ENCODE assay signal across 32 mouse cellular contexts in the genomic region with DNA sequence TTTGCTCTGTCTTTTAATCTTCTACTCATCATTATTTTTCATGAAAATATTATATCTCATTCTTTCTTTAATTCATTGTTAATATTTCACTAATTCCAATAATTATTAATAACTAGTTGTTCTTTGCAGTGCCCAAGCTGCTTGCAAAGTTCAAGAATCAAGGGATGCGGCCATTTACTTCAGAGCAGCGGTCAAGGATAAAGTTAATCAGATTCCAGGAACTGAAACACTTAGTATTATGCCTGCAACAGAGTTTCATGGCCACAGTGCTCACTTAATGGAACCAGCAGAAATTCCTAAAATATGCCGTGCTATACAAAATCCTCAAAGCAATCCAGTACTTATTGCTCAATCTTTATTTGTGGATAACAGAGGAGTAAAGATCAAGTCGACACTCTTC.
"Had no signal": no experiment of that assay in that cellular context is flagged by ENCODE, and none has a peak within 500 bp of the region (broad histone marks: within the 10 kb centered on the region; RNA-seq: fewer than 3 reads in every experiment).

No protein-coding gene starts in this region.

- H3K36me3 ChIP-seq: limb, embryonic 10.5 days; limb, embryonic 12.5 days; limb, embryonic 13.5 days; limb, embryonic 15.5 days; liver, embryonic 12.5 days; liver, embryonic 13.5 days; liver, embryonic 15.5 days; lung, embryonic 15.5 days; midbrain, embryonic 10.5 days; midbrain, embryonic 12.5 days; midbrain, embryonic 13.5 days; midbrain, embryonic 15.5 days; neural tube, embryonic 12.5 days had no signal

- H3K4me1 ChIP-seq: limb, embryonic 10.5 days; limb, embryonic 12.5 days; limb, embryonic 13.5 days; limb, embryonic 15.5 days; liver, embryonic 12.5 days; liver, embryonic 13.5 days; liver, embryonic 15.5 days; lung, embryonic 15.5 days; megakaryocyte, embryonic 14.5 days; midbrain, embryonic 10.5 days; midbrain, embryonic 12.5 days; midbrain, embryonic 13.5 days; midbrain, embryonic 15.5 days; neural tube, embryonic 12.5 days had no signal

- H3K4me3 ChIP-seq: limb, embryonic 10.5 days; limb, embryonic 12.5 days; limb, embryonic 13.5 days; limb, embryonic 15.5 days; liver, embryonic 12.5 days; liver, embryonic 13.5 days; liver, embryonic 15.5 days; lung, embryonic 15.5 days; megakaryocyte, embryonic 14.5 days; midbrain, embryonic 10.5 days; midbrain, embryonic 12.5 days; midbrain, embryonic 13.5 days; midbrain, embryonic 15.5 days; myocyte; neural tube, embryonic 12.5 days had no signal

- H3K27ac ChIP-seq: limb, embryonic 10.5 days; limb, embryonic 12.5 days; limb, embryonic 13.5 days; limb, embryonic 15.5 days; liver, embryonic 12.5 days; liver, embryonic 13.5 days; liver, embryonic 14.5 days; liver, embryonic 15.5 days; lung, embryonic 15.5 days; macrophage; midbrain, embryonic 10.5 days; midbrain, embryonic 12.5 days; midbrain, embryonic 13.5 days; midbrain, embryonic 15.5 days; neural tube, embryonic 12.5 days had no signal

- ATAC-seq: liver, embryonic 12.5 days; liver, postnatal 0 days; lung, postnatal 0 days; midbrain, embryonic 13.5 days; midbrain, embryonic 15.5 days; midbrain, embryonic 16.5 days had no signal

- H3K4me2 ChIP-seq: limb, embryonic 12.5 days; limb, embryonic 13.5 days; limb, embryonic 15.5 days; liver, embryonic 11.5 days; liver, embryonic 12.5 days; liver, embryonic 13.5 days; liver, embryonic 15.5 days; lung, embryonic 14.5 days; lung, embryonic 15.5 days; midbrain, embryonic 11.5 days; midbrain, embryonic 12.5 days; midbrain, embryonic 13.5 days; midbrain, embryonic 15.5 days; neural tube, embryonic 12.5 days had no signal

- H3K9ac ChIP-seq: limb, embryonic 12.5 days; limb, embryonic 13.5 days; limb, embryonic 15.5 days; liver, embryonic 12.5 days; liver, embryonic 13.5 days; liver, embryonic 14.5 days; liver, embryonic 15.5 days; liver, postnatal 0 days; lung, embryonic 14.5 days; lung, embryonic 15.5 days; midbrain, embryonic 12.5 days; midbrain, embryonic 13.5 days; midbrain, embryonic 15.5 days; neural tube, embryonic 12.5 days had no signal

- H3K27me3 ChIP-seq: limb, embryonic 12.5 days; limb, embryonic 13.5 days; limb, embryonic 15.5 days; liver, embryonic 12.5 days; liver, embryonic 13.5 days; liver, embryonic 15.5 days; lung, embryonic 15.5 days; megakaryocyte, embryonic 14.5 days; midbrain, embryonic 12.5 days; midbrain, embryonic 13.5 days; midbrain, embryonic 15.5 days; neural tube, embryonic 12.5 days had no signal

- H3K9me3 ChIP-seq: limb, embryonic 10.5 days; limb, embryonic 12.5 days; limb, embryonic 13.5 days; limb, embryonic 15.5 days; liver, embryonic 12.5 days; liver, embryonic 13.5 days; liver, embryonic 15.5 days; lung, embryonic 15.5 days; midbrain, embryonic 10.5 days; midbrain, embryonic 12.5 days; midbrain, embryonic 13.5 days; midbrain, embryonic 15.5 days; neural tube, embryonic 12.5 days had no signal

- DNase-seq: left cerebral cortex, postnatal 4 days; liver; liver, embryonic 13.5 days; liver, postnatal 0 days; lung, adult 18-20 months; lung, adult 2 months; lung, embryonic 14.5 days; lung, postnatal 10 days; lung, postnatal 14 days; lung, postnatal 36 days; lung, postnatal 4 days; midbrain, embryonic 14.5 days had no signal
